Mouse (Mus musculus): ENCODE data around the gene Evi5l.

- TF ChIP-seq POLR2A (IDR thresholded peaks at IDR 0.05; ENCODE audit: borderline replicate concordance, low read depth, low read length) (no peak), CTCF (IDR thresholded peaks at IDR 0.05; ENCODE audit: low read depth, low read length) (no peak)
Measured at GRCm38 (mm10) chr8:4226739-4227347, 60.5 kb downstream of the Evi5l start, which contains the start of gene Lrrc8e.
